ENCODE assay signal across 27 mouse cellular contexts in genomic region chr8:72371356-72371755, GRCm38 (mm10).
"Had no signal": no experiment of that assay in that cellular context is flagged by ENCODE, and none has a peak within 500 bp of the region (broad histone marks: within the 10 kb centered on the region; RNA-seq: fewer than 3 reads in every experiment).

No protein-coding gene starts in this region.

- H3K27ac ChIP-seq: limb, embryonic 10.5 days; limb, embryonic 12.5 days; limb, embryonic 13.5 days; limb, embryonic 15.5 days; liver, embryonic 12.5 days; liver, embryonic 13.5 days; liver, embryonic 14.5 days; liver, embryonic 15.5 days; lung, embryonic 15.5 days; macrophage; midbrain, embryonic 10.5 days; midbrain, embryonic 12.5 days; midbrain, embryonic 13.5 days; midbrain, embryonic 15.5 days; neural tube, embryonic 12.5 days had no signal

- H3K4me3 ChIP-seq: limb, embryonic 10.5 days; limb, embryonic 12.5 days; limb, embryonic 13.5 days; limb, embryonic 15.5 days; liver, embryonic 12.5 days; liver, embryonic 13.5 days; liver, embryonic 15.5 days; lung, embryonic 15.5 days; megakaryocyte, embryonic 14.5 days; midbrain, embryonic 10.5 days; midbrain, embryonic 12.5 days; midbrain, embryonic 13.5 days; midbrain, embryonic 15.5 days; myocyte; neural tube, embryonic 12.5 days had no signal

- DNase-seq: left cerebral cortex, postnatal 4 days; liver; liver, embryonic 13.5 days; liver, postnatal 0 days; lung, adult 2 months; lung, embryonic 14.5 days; lung, postnatal 10 days; lung, postnatal 14 days; lung, postnatal 36 days; lung, postnatal 4 days; midbrain, embryonic 14.5 days had no signal
